Mouse (Mus musculus): Measurements from ENCODE around the gene Olfr597.
"Not testable (repeated sequence)": the region's sequence is repeated elsewhere in the genome, so short reads cannot be mapped to it uniquely, and the experiment has no call there.

Olfr597 gene

DNA sequence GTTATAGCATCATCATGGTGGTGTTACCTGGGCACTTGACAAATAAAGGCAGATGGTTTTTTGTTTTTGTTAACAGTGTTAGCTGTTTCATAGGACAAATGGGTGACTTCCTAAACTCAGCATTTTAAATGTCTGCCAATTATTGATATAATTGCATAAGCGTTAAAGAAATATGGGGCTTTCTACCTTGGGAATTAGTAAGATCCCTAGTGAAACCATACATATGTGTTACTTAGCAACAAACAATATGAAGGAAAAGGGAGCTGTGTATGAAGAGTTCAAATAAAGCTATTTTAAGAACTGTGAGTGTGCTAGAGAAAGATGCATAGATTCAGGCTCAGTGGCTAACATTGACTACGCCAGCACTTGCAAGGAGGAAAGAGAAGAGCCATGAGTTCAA is at the start of gene Olfr597:
Olfr597 (plus strand) TSS at position 301 of the 400 bp plus-strand sequence.
- not testable (repeated sequence) for ATAC-seq (ENCODE audit: insufficient number of reproducible peaks, low FRiP score, low TSS enrichment)

DNA sequence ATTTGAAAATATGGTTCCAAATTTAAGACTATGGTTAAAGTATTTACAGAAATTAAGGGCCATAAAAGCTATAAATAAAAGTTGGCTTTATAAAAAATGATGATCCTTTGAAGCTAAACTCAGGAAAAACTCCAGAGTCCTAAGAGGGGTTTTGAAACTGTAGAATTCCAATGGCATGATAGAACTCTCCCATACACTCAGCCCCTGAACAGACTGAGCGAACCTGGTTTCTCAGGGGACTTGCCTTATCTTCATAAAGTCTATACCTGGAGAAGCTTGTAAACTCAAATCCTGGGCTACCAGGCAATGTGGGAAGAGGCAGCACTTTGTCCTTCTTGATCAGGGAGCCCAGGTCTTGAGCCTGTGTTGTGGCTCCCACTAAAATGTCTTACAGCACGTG is 10.8 kb upstream of the Olfr597 start, which contains the start of gene Olfr596:
Olfr596 (plus strand) TSS at position 301 of the 400 bp plus-strand sequence.
- ATAC-seq (ENCODE audit: insufficient number of reproducible peaks, low FRiP score, low TSS enrichment): not testable (repeated sequence)

- no peak for ATAC-seq (ENCODE audit: insufficient number of reproducible peaks, low FRiP score, low TSS enrichment)
Observed at GRCm38 (mm10) chr7:103323268-103323667, 7.2 kb downstream of the Olfr597 start, which contains the start of gene Olfr598. Gene Olfr598, plus strand, starts transcription at chr7:103323568.

- ATAC-seq (ENCODE audit: insufficient number of reproducible peaks, low FRiP score, low TSS enrichment): no peak
Observed at GRCm38 (mm10) chr7:103335617-103336016, 19.5 kb downstream of the Olfr597 start, which contains the start of gene Olfr599. Gene Olfr599, plus strand, starts transcription at chr7:103335917.

- ATAC-seq (ENCODE audit: insufficient number of reproducible peaks, low FRiP score, low TSS enrichment): no peak
Observed at GRCm38 (mm10) chr7:103349569-103349968, 33.5 kb downstream of the Olfr597 start, which contains the start of gene Olfr600. Gene Olfr600, minus strand, starts transcription at chr7:103349669.

DNA sequence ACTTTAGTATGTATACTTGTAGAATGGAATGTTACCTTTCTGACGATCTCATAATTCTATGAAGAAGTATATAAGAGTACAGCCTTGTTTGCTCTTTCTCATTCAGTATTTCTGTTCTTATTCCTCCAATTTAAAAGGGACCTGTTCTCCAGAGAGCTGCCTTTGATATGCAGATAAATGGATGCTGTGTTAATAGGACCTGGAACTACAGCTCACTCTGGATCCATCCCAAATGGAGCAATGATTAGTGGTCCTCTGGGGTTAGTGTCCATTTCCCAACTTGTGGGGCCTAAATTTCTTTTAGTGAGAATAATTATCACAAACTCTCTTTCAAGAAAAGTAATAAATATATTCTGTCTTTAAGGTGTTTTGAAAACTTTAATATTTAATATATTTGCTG is 46.4 kb downstream of the Olfr597 start, which contains the start of gene Olfr601:
Olfr601 (minus strand) TSS at position 101 of the 400 bp plus-strand sequence.
- no peak for ATAC-seq (ENCODE audit: insufficient number of reproducible peaks, low FRiP score, low TSS enrichment)

Measured in cerebellum, adult (tissue).